Mouse (Mus musculus) small intestine, adult 2 months (tissue): ENCODE results near the gene Arl3.

ENCODE experiments used
- CTCF ChIP-seq: fragments of 200-500 bp; IDR thresholded peaks from 2 replicates; pipeline ENCODE4 v1.5.1; 2012; ENCODE audit warnings: low read depth, mild to moderate bottlenecking, control low read depth, inconsistent platforms, low read length, moderate library complexity, mixed read lengths; ENCODE audit not compliant: insufficient replicate concordance, insufficient read length; ENCODE audit errors: extremely low read depth
- POLR2A ChIP-seq: fragments of 200-500 bp; IDR thresholded peaks from 2 replicates; pipeline ENCODE4 v1.6.1; 2012; ENCODE audit warnings: low read depth, mild to moderate bottlenecking, control low read depth, inconsistent platforms, low read length, moderate library complexity

- no peak for TF ChIP-seq POLR2A
- TF ChIP-seq CTCF, result no peak
These were observed 82.4 kb downstream of the Arl3 start for GRCm38 (mm10) chr19:46490634-46491033.
